Mouse (Mus musculus): ENCODE results near the gene Frzb. TPM values are rescaled to one million over a fixed set of nuclear protein-coding genes. Genes with fewer than 3 reads are reported as not detected.

Gene Frzb
- polyA plus RNA-seq, 1 experiment from 2014 or later: 19.5 TPM

DNA sequence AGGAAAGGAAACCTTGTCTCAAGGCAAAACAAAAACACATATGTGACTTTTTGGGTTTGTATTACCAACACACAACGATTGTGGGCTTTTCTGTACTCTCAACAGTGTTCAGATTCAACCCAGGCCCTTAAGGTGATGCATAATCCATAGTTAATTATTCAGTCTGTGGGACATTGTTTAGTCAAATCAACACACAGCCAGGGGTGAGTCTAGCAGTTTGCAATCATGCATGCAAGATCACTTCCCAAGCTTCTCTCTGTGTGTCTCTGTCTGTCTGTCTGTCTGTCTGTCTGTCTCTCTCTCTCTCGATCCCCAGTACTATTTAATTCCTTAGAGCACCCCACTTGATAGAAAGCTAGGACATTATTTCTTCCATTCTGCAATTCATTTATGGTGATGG lies 10.0 kb downstream of the Frzb start:
- ATAC-seq (replicated peaks; ENCODE audit: low FRiP score): no peak; the same call in 1 of the 2 replicates
- Histone ChIP-seq H3K4me1 (replicated peaks; ENCODE audit: control insufficient read depth, insufficient read depth, low read length) (peaks cover 3% of the 10 kb centered on the region; the same call in 1 of the 2 replicates), H3K4me3 (ENCODE audit: low read depth, low read length) (no peak overlapping the region), H3K9ac (ENCODE audit: low read length) (no peak overlapping the region), H3K4me2 (ENCODE audit: low read depth, low read length, severe bottlenecking) (no peak overlapping the region), H3K27ac (ENCODE audit: low read depth, low read length) (no peak overlapping the region), H3K36me3 (ENCODE audit: control insufficient read depth, insufficient read depth, low read length) (no peaks in the 10 kb centered on the region), H3K27me3 (ENCODE audit: control insufficient read depth, insufficient read depth, low read length) (no peaks in the 10 kb centered on the region), H3K9me3 (ENCODE audit: control insufficient read depth, low read length) (no peaks in the 10 kb centered on the region)
- WGBS: 39% methylated on average over 2 of the region's 2 CpGs
- no peak for DNase-seq (ENCODE audit: low spot score)

DNA sequence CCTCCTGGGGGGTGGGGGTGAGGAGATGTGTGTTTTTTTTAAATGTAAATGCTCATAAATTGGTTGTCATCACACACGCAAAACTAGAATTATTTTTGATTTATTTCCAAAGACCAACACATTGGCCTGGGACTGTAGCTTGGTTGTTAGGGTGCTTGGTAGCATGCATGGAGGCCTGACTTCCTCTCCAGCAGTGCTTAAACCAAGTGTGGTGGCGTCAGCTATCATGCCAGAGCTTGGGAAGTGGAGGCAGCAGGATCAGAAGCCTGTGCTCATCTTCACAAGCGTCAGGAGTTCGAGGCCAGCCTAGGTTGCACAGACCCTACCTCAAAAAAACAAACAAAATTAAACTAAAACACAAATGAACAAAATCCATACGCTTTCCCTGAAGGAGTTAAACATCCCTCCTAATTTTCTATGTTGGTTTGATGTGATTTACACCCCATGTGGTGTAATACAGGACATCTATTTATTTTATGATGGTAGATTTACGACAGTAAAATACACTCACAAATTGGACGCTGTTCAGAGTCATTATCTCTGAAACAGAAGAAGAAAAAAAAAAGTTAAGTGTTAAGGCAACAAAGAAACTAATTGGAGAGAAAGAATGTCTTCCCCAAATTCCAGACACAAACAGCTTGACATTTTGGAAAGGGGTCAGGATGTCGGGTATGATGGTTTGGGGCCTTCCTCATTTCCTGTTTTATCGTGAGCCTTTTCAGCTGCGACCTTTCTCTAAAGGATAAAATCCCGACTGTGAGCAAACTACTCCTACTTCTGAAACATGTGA lies 12.4 kb downstream of the Frzb start:
- H3K9me3 ChIP-seq (ENCODE audit: control insufficient read depth, low read length): no peaks in the 10 kb centered on the region
- peaks cover 3% of the 10 kb centered on the region; the same call in 1 of the 2 replicates for H3K4me1 ChIP-seq (replicated peaks; ENCODE audit: control insufficient read depth, insufficient read depth, low read length)
- 75% methylated on average over 11 of the region's 11 CpGs for WGBS
- no peak for DNase-seq (ENCODE audit: low spot score)
- no peaks in the 10 kb centered on the region for H3K27me3 ChIP-seq (ENCODE audit: control insufficient read depth, insufficient read depth, low read length)
- H3K36me3 ChIP-seq (ENCODE audit: control insufficient read depth, insufficient read depth, low read length): no peaks in the 10 kb centered on the region
- no peak overlapping the region for H3K9ac ChIP-seq (ENCODE audit: low read length)
- no peak overlapping the region for H3K4me2 ChIP-seq (ENCODE audit: low read depth, low read length, severe bottlenecking)
- no peak overlapping the region for H3K27ac ChIP-seq (ENCODE audit: low read depth, low read length)
- H3K4me3 ChIP-seq (ENCODE audit: low read depth, low read length): no peak overlapping the region
- no peak for ATAC-seq (replicated peaks; ENCODE audit: low FRiP score)

DNA sequence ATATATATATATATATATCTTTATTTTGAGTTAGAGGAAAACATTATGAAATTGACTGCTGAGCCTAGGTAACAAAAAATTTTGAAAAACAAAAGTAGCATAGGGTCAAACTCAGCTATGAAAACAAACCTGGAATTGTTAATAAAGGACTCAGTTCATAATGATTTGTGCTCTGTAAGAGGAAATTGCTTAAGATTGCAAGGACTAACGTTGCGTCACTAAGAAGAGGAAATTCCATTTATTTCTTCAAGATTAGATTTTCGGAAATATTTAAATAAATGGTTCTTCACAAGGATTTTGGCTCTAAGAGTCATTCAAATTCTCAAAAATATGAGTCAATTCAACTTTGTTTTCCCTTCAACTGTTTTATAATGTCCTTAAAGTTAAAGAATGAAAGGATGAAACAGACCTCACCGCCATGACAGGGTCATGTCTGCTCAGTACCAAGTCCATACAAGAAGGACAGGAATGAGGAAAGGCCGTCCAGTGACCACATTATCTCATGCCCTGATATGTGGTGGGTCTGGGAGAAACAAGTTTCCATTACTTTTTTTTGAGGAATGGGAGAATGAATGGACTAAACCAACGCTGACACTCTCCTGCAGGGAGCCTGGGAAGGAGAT lies 14.1 kb downstream of the Frzb start:
- WGBS: 94% methylated on average over 6 of the region's 6 CpGs
- no peak for DNase-seq (ENCODE audit: low spot score)
- Histone ChIP-seq H3K4me2 (ENCODE audit: low read depth, low read length, severe bottlenecking) (no peak overlapping the region), H3K9ac (ENCODE audit: low read length) (no peak overlapping the region), H3K4me1 (replicated peaks; ENCODE audit: control insufficient read depth, insufficient read depth, low read length) (peaks cover 3% of the 10 kb centered on the region; the same call in 1 of the 2 replicates), H3K27ac (ENCODE audit: low read depth, low read length) (no peak overlapping the region), H3K27me3 (ENCODE audit: control insufficient read depth, insufficient read depth, low read length) (no peaks in the 10 kb centered on the region), H3K36me3 (ENCODE audit: control insufficient read depth, insufficient read depth, low read length) (no peaks in the 10 kb centered on the region), H3K9me3 (ENCODE audit: control insufficient read depth, low read length) (no peaks in the 10 kb centered on the region), H3K4me3 (ENCODE audit: low read depth, low read length) (no peak overlapping the region)
- ATAC-seq (replicated peaks; ENCODE audit: low FRiP score): no peak

DNA sequence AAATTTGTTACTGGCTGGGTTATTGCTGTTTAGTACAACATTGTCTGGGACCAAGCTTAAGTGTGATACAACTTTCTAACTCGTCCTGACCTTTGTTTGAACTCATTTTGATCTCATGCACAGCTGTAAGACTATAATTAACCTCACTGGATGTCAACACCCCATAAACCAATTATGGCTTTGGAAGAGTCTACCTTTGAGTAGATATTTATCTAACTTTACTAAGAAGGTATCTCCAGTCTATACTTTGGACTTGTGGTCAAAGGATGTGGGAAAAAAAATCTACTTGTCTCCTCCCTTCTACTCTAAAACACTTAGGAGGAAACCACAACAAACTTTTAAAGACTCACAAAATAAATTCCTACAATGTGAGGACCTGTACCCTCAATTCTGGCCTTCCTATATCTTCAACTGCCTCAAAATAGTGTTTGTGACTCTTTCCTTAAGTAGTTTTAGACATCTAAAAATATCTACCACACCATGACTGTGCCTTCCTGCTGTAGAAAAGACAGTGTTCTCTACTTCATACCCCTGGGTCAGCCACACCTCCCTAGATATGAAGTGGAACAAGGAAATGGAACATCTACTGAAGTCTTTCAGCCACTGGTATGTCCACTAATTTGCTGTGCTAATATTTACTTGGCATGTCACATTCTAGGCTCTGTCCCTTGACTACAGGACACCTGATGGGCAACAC lies 16.9 kb downstream of the Frzb start:
- Histone ChIP-seq H3K4me2 (ENCODE audit: low read depth, low read length, severe bottlenecking) (no peak overlapping the region), H3K9me3 (ENCODE audit: control insufficient read depth, low read length) (no peaks in the 10 kb centered on the region), H3K4me3 (ENCODE audit: low read depth, low read length) (no peak overlapping the region), H3K4me1 (replicated peaks; ENCODE audit: control insufficient read depth, insufficient read depth, low read length) (no peaks in the 10 kb centered on the region), H3K27ac (ENCODE audit: low read depth, low read length) (no peak overlapping the region), H3K36me3 (ENCODE audit: control insufficient read depth, insufficient read depth, low read length) (no peaks in the 10 kb centered on the region), H3K9ac (ENCODE audit: low read length) (no peak overlapping the region), H3K27me3 (ENCODE audit: control insufficient read depth, insufficient read depth, low read length) (no peaks in the 10 kb centered on the region)
- DNase-seq (ENCODE audit: low spot score) (no peak), ATAC-seq (replicated peaks; ENCODE audit: low FRiP score) (no peak)
- WGBS: 55% methylated on average over 1 of the region's 1 CpGs

DNA sequence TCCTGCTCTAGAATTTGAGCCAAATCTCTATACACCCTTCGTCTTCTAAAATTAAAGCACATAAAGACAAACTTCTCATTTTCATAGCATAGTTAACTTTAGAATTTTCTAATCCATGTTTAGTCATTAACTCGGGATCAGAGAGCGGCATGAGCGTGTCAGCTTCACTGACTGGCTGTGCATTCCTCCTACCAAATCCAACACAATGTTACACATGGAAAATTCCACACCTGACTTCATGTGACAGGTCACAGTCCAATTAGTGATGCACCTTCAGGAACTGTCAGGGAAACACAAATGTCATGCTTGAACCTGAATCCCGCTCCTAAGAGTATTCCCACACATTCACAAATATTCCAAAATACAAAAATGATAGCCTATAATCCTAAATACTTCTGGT lies 24.3 kb downstream of the Frzb start:
- Histone ChIP-seq H3K27ac (ENCODE audit: low read depth, low read length) (no peak overlapping the region), H3K4me3 (ENCODE audit: low read depth, low read length) (no peak overlapping the region), H3K36me3 (ENCODE audit: control insufficient read depth, insufficient read depth, low read length) (no peaks in the 10 kb centered on the region), H3K4me1 (replicated peaks; ENCODE audit: control insufficient read depth, insufficient read depth, low read length) (no peaks in the 10 kb centered on the region), H3K9me3 (ENCODE audit: control insufficient read depth, low read length) (no peaks in the 10 kb centered on the region), H3K9ac (ENCODE audit: low read length) (no peak overlapping the region), H3K4me2 (ENCODE audit: low read depth, low read length, severe bottlenecking) (no peak overlapping the region), H3K27me3 (ENCODE audit: control insufficient read depth, insufficient read depth, low read length) (no peaks in the 10 kb centered on the region)
- no peak for DNase-seq (ENCODE audit: low spot score)
- 93% methylated on average over 5 of the region's 5 CpGs for WGBS
- ATAC-seq (replicated peaks; ENCODE audit: low FRiP score): no peak

DNA sequence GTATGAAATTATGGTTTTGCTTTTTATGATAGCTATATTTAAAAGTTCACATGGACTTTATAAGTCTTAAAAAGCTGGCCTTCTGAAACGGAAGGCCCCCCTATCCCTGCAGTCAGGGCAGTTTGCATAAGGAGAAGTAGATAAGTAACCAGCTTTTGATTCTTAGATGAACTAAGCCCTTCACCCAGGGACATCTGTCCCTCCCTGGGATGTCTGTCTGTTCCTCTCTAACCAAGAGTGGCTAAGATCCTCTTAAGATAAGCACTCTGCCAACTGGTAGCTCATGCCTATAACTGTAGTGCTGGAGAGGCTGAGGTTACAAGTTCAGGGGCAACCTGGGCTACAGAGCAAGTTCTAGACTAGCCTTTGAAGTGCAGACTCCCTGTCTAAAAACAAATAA lies 25.4 kb downstream of the Frzb start:
- no peak for DNase-seq (ENCODE audit: low spot score)
- Histone ChIP-seq H3K4me1 (replicated peaks; ENCODE audit: control insufficient read depth, insufficient read depth, low read length) (no peaks in the 10 kb centered on the region), H3K27ac (ENCODE audit: low read depth, low read length) (no peak overlapping the region), H3K9me3 (ENCODE audit: control insufficient read depth, low read length) (no peaks in the 10 kb centered on the region), H3K36me3 (ENCODE audit: control insufficient read depth, insufficient read depth, low read length) (no peaks in the 10 kb centered on the region), H3K27me3 (ENCODE audit: control insufficient read depth, insufficient read depth, low read length) (no peaks in the 10 kb centered on the region), H3K4me2 (ENCODE audit: low read depth, low read length, severe bottlenecking) (no peak overlapping the region), H3K4me3 (ENCODE audit: low read depth, low read length) (no peak overlapping the region), H3K9ac (ENCODE audit: low read length) (no peak overlapping the region)
- 86% methylated on average over 1 of the region's 1 CpGs for WGBS
- no peak for ATAC-seq (replicated peaks; ENCODE audit: low FRiP score)

DNA sequence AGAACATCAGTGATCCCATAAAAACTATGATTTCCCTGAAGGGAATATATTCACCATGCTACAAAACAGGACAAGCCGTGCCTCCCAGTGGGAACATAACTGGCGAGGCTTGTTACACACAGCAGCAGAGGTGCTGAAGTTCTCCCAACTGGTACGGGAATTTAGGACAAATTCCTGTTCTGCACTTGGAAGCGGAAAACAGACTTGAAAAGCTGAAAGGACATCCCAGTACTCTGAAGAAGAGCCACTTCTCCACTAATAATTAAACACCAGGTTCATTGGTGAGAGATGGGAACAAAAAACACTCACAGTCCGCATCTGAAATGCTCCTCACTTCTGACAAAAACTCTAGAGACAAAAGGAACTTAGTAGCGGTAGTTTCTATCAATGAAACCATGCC lies 31.1 kb downstream of the Frzb start:
- Histone ChIP-seq H3K4me2 (ENCODE audit: low read depth, low read length, severe bottlenecking) (no peak overlapping the region), H3K9ac (ENCODE audit: low read length) (no peak overlapping the region), H3K27ac (ENCODE audit: low read depth, low read length) (no peak overlapping the region), H3K27me3 (ENCODE audit: control insufficient read depth, insufficient read depth, low read length) (no peaks in the 10 kb centered on the region), H3K36me3 (ENCODE audit: control insufficient read depth, insufficient read depth, low read length) (no peaks in the 10 kb centered on the region), H3K4me3 (ENCODE audit: low read depth, low read length) (no peak overlapping the region), H3K9me3 (ENCODE audit: control insufficient read depth, low read length) (no peaks in the 10 kb centered on the region), H3K4me1 (replicated peaks; ENCODE audit: control insufficient read depth, insufficient read depth, low read length) (no peaks in the 10 kb centered on the region)
- DNase-seq (ENCODE audit: low spot score) (no peak), ATAC-seq (replicated peaks; ENCODE audit: low FRiP score) (no peak)
- 93% methylated on average over 6 of the region's 6 CpGs for WGBS

DNA sequence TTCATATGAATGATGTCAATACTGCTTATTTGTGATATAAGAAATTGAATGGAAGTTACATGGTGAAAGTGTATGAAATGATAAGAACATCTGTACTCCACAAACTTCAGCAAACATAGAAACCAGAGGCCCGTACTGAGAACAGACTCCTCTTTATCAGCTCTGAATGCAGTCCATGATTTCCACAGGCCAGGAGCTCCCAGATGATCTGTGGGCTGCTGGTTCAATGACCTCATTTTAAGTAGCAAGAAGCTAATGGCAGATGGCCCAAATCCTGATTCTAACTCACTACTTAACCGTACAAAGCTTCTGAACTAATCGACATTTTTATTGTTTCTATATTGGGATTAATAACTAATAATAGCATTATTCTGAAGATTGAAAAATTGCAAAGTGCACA lies 33.0 kb downstream of the Frzb start:
- Histone ChIP-seq H3K9ac (ENCODE audit: low read length) (no peak overlapping the region), H3K9me3 (ENCODE audit: control insufficient read depth, low read length) (no peaks in the 10 kb centered on the region), H3K36me3 (ENCODE audit: control insufficient read depth, insufficient read depth, low read length) (no peaks in the 10 kb centered on the region), H3K4me2 (ENCODE audit: low read depth, low read length, severe bottlenecking) (no peak overlapping the region), H3K4me3 (ENCODE audit: low read depth, low read length) (no peak overlapping the region), H3K27me3 (ENCODE audit: control insufficient read depth, insufficient read depth, low read length) (no peaks in the 10 kb centered on the region), H3K4me1 (replicated peaks; ENCODE audit: control insufficient read depth, insufficient read depth, low read length) (no peaks in the 10 kb centered on the region), H3K27ac (ENCODE audit: low read depth, low read length) (no peak overlapping the region)
- WGBS: 91% methylated on average over 3 of the region's 3 CpGs
- ATAC-seq (replicated peaks; ENCODE audit: low FRiP score) (no peak), DNase-seq (ENCODE audit: low spot score) (no peak)

Data from forebrain, embryonic 11.5 days (tissue).